Mouse (Mus musculus) intestine, embryonic 16.5 days (tissue): Measurements from ENCODE around the gene Gm2035. TPM values are rescaled to one million over a fixed set of nuclear protein-coding genes. Genes with fewer than 3 reads are reported as not detected.
"Not testable (repeated sequence)": the region's sequence is repeated elsewhere in the genome, so short reads cannot be mapped to it uniquely, and the experiment has no call there.

Experiments
- ATAC-seq: fragments of 200-750 bp; cut with Nextera tagmentation; 2 replicates; pipeline ENCODE4 v1.8.0; 2017; ENCODE audit warnings: moderate TSS enrichment, moderate library complexity
- H3K27ac ChIP-seq: fragments of 300-500 bp; sonication (generic); 2 replicates; pipeline ENCODE4 v1.5.1; 2014; ENCODE audit warnings: mild to moderate bottlenecking, low read length
- H3K27me3 ChIP-seq: fragments of 300-500 bp; sonication (generic); replicated peaks from 2 replicates; pipeline ENCODE4 v1.6.1; 2014; ENCODE audit warnings: low read length, control low read depth, mixed read lengths; ENCODE audit not compliant: control insufficient read depth, insufficient read depth
- H3K36me3 ChIP-seq: fragments of 300-500 bp; sonication (generic); 2 replicates; pipeline ENCODE4 v1.6.1; 2014; ENCODE audit warnings: low read length, control low read depth; ENCODE audit not compliant: control insufficient read depth, insufficient read depth
- H3K4me1 ChIP-seq: fragments of 300-500 bp; sonication (generic); 2 replicates; pipeline ENCODE4 v1.6.1; 2014; ENCODE audit warnings: low read length, control low read depth, mixed read lengths; ENCODE audit not compliant: control insufficient read depth, insufficient read depth
- H3K4me2 ChIP-seq: fragments of 300-500 bp; sonication (generic); 2 replicates; pipeline ENCODE4 v1.6.1; 2014; ENCODE audit warnings: low read depth, low read length, control low read depth
- H3K4me3 ChIP-seq: fragments of 300-500 bp; sonication (generic); 2 replicates; pipeline ENCODE4 v1.5.1; 2014; ENCODE audit warnings: mild to moderate bottlenecking, low read length
- H3K9ac ChIP-seq: fragments of 300-500 bp; sonication (generic); 2 replicates; pipeline ENCODE4 v1.6.1; 2014; ENCODE audit warnings: low read depth, low read length
- H3K9me3 ChIP-seq: fragments of 300-500 bp; sonication (generic); 2 replicates; pipeline ENCODE4 v1.6.1; 2016; ENCODE audit warnings: low read length, control low read depth; ENCODE audit not compliant: control insufficient read depth
- WGBS: fragments of 180-500 bp; shearing (Covaris S2); extraction: QIAGEN DNeasy Blood & Tissue Kit; methylation state at CpG from one replicate; pipeline ENCODE4 v1.1.7; 2014; 5-methylcytosine and 5-hydroxymethylcytosine counted together
- polyA plus RNA-seq: library from polyadenylated mRNA; unstranded; fragments of >200 nt; fragmentation: Nextera tagmentation; extraction: Ambion mirVana; gene quantifications from 2 replicates; pipeline ENCODE4 v1.2.1, GENCODE M21; 2015

Gene Gm2035
- not detected in 2 replicates for polyA plus RNA-seq

- 80% methylated on average over 2 of the region's 2 CpGs for WGBS
- H3K9ac ChIP-seq, H3K4me2 ChIP-seq, ATAC-seq, H3K4me3 ChIP-seq, H3K36me3 ChIP-seq, H3K4me1 ChIP-seq, H3K27me3 ChIP-seq, H3K27ac ChIP-seq, H3K9me3 ChIP-seq: not testable (repeated sequence)
Observed at GRCm38 (mm10) chr12:87919721-87920120, at the start of gene Gm2035. TSS of gene Gm2035 (minus strand) at chr12:87919857.

GRCm38 (mm10) chr12:87953780-87954179, 34.1 kb upstream of the Gm2035 start, which contains the start of gene Gm2042:
TSS of gene Gm2042 (plus strand) at chr12:87954080.
- H3K27me3 ChIP-seq, ATAC-seq, H3K36me3 ChIP-seq, H3K9ac ChIP-seq, H3K4me2 ChIP-seq, H3K4me3 ChIP-seq, H3K27ac ChIP-seq, H3K9me3 ChIP-seq, H3K4me1 ChIP-seq: not testable (repeated sequence)
- 89% methylated on average over 2 of the region's 2 CpGs for WGBS

- ATAC-seq, H3K27me3 ChIP-seq, H3K9me3 ChIP-seq, H3K27ac ChIP-seq, H3K4me1 ChIP-seq, H3K4me2 ChIP-seq, H3K4me3 ChIP-seq, H3K36me3 ChIP-seq, H3K9ac ChIP-seq: not testable (repeated sequence)
- 100% methylated on average over 1 of the region's 1 CpGs for WGBS
Observed at GRCm38 (mm10) chr12:87895070-87895469, 24.6 kb downstream of the Gm2035 start, which contains the start of gene Gm2022. TSS of gene Gm2022 (plus strand) at chr12:87895370.

DNA sequence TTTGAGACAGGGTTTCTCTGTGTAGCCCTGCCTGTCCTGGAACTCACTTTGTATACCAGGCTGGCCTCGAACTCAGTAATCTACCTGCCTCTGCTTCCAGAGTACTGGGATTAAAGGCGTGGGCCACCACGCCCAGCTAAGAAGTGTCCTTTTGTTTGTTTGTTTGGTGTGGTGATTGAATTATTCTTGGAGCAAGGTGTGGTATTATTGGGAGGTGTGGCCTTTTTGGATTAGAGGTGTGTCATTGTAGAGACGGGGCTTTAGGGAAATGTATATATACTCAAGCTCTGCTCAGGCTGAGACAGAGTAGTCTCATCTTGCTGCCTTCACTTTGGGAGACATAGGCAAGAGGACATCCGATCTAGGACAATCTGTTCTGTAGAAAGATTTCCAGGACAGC, 45.9 kb downstream of the Gm2035 start, which contains the start of gene Gm2016:
Gene Gm2016 (plus strand): TSS at position 301 of the 400 bp plus-strand sequence.
- not testable (repeated sequence) for H3K4me3 ChIP-seq, H3K27me3 ChIP-seq, H3K4me1 ChIP-seq, ATAC-seq, H3K36me3 ChIP-seq, H3K4me2 ChIP-seq, H3K9me3 ChIP-seq, H3K27ac ChIP-seq, H3K9ac ChIP-seq
- 91% methylated on average over 5 of the region's 5 CpGs for WGBS

Other genes with a start within 250 kb of the Gm2035 start
- gene Gm21319, start 144.1 kb downstream of the Gm2035 start, polyA plus RNA-seq, result not detected in 2 replicates
- gene Gm21936, start 124.3 kb downstream of the Gm2035 start, polyA plus RNA-seq, result not detected in 2 replicates
- not detected in 2 replicates for gene BB287469, start 103.3 kb downstream of the Gm2035 start, polyA plus RNA-seq
- gene Gm2001, start 77.5 kb downstream of the Gm2035 start, polyA plus RNA-seq, result not detected in 2 replicates
- gene Gm2016, start 45.8 kb downstream of the Gm2035 start, polyA plus RNA-seq, result not detected in 2 replicates
- not detected in 2 replicates for gene Gm2022, start 24.5 kb downstream of the Gm2035 start, polyA plus RNA-seq
- not detected in 2 replicates for gene Gm2042, start 34.2 kb upstream of the Gm2035 start, polyA plus RNA-seq
- not detected in 2 replicates for gene Gm2075, start 92.0 kb upstream of the Gm2035 start, polyA plus RNA-seq
- gene Gm6803, start 98.9 kb upstream of the Gm2035 start, polyA plus RNA-seq, result not detected in 2 replicates
- not detected in 2 replicates for gene Gm2056, start 107.1 kb upstream of the Gm2035 start, polyA plus RNA-seq
- not detected in 2 replicates for gene Gm16368, start 163.8 kb upstream of the Gm2035 start, polyA plus RNA-seq